Mouse (Mus musculus): ENCODE data around the gene Nog.

The Nog gene

DNA sequence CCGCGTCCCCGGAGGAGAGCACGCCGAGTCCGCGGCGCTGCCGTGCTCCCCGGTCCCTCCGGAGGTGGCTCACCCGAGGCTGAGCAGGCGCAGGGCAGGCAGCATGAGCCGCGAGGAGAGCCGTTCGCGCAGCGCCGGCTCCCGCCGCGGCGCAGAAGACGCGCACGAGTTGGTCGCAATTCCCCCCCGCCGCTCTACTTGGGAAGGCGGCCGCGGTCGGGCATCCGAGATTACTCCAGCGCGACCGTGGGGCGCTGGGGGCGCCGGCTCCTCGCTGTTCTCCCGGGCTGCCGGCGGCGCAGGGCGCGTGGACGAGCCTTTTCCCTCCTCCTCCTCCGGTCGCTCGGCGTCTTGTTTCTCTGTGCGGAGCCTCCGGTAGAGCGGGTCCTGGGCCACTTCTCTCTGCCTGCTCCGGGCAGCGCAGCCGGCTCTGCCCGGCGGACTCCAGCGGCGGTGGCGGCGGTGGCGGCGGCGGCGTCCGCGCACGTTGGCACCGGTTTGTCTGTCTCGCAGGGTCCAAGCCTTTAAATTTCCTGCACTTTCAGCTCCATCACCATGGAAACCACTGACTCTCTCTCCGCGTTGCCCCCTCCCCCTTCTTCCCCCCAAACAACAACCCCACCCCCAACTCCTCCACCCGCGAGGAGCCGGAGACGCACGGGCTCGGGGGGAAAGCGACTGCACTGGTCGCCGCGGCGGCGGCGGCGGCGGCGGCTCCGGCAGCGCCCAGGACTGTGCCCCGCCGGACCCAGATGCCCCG, at the start of gene Nog:
TSS of gene Nog (minus strand) at position 277 of the 760 bp plus-strand sequence.
- peak; percentile 6 to 30 for DNase-seq (ENCODE audit: low spot score in 2 of 2)

DNA sequence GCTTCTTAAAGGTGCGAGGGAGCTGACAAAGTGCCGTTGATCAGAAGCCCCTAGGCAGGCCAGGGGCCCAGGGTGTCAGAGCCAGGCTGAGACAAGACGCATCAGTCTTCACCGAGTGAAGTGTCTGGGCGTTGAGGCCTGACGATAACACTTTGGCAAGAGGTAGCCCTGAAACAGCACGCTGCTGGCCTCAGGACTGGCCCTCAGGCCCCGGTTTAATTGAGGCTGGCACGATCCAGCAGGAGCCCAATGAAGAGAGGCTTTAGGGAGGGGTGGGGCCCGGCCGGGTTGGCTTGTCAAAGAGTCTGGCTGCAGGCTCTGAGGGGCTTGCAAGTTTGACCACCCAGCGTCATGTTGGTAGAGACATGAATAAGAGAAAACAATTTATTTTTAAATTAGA, 38.1 kb upstream of the Nog start:
- DNase-seq (ENCODE audit: low spot score in 2 of 2) = no peak

DNA sequence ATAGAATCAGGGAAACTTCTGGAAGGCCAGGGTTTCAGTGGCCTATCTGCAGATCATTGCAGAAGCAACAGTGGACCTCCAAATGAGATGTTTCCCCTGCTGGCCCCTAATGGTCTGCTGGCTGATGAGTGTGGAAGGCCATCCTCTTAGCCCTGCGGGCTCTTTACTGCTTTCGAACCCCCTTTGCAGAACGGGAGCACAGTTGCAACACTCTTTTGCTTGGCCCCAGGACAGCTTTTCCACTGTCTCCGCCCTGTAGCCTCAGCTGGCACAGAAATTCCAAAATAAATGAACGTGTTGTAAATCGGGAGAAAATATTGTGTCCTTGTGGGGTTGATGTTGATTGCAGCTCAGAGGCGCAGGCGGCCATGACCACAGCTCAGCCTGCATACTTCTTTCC, 37.7 kb upstream of the Nog start:
- no peak for DNase-seq (ENCODE audit: low spot score in 2 of 2)

DNA sequence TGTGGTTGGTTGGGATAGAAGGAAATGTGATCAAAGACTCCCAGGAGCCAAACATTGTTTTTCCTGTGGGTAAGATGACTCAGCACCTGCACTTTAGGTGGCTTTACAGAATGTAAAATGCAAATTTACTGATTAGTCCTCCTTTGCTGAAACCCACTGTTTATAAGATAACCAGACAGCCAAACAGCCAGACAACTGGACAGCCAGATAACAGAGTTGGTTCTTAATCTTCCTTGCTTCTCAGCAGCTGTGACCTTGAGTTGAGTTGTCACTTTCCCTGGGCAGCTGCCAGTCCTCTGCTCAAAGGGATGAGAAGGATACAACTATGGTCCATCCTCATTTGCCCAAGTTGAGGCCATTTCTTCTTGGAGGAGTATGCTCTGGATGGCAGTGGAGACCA, 35.8 kb upstream of the Nog start:
- no peak for DNase-seq (ENCODE audit: low spot score in 2 of 2)

DNA sequence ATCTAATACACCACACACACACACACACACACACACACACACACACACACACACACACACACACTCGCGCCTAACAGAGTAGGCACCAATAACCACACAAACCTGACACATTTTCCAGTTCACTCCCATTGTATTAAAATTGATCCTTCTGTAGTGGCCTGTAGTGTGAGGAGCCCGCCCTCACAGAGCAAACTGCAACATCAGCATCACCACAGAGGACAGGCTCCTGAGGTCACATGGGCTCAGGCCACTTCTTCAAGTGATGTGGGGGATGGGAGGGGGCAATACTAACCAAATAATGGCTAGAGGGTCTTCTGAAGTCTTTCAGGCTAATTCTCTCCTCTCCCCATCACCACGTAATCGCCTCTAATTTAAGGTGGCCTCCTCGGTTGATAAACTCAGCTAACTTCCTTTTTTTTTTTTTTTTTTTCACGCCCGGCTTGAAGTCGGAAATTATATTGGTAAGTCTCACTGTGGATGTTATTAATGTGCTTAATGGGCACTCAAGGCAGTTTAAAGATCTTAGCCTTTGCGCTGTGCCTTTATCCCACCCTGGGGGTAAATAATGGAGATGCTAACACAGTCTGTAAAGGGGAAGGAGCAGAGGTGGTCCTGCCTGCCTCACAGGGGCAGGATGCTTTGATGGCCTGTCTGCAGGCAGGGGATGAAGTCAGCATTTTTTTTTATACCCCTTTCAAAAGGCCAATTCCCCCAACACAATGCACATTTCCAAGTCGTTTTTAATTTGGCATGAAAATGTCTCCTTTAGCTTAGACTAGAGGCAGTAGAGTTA, 25.2 kb upstream of the Nog start:
- no peak for DNase-seq (ENCODE audit: low spot score in 2 of 2)

DNA sequence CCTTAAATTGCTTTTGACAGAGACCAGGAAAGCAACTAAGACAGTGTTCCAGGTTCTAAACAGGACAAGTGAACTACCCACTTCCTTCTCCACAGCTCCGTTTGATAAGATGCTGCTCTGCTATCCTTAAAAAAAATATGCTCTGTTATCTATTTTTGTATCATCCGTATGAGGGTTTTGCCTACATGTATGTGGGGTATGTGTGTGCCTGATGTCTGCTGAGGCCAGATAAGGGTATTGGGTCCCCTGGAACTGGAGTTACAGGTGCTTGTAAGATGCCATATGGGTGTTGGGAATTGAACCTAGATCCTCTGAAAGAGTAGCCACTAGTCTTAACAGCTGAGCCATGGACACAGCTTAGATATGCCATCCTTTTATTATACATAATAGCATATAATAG, 19.6 kb upstream of the Nog start:
- no peak for DNase-seq (ENCODE audit: low spot score in 2 of 2)

DNA sequence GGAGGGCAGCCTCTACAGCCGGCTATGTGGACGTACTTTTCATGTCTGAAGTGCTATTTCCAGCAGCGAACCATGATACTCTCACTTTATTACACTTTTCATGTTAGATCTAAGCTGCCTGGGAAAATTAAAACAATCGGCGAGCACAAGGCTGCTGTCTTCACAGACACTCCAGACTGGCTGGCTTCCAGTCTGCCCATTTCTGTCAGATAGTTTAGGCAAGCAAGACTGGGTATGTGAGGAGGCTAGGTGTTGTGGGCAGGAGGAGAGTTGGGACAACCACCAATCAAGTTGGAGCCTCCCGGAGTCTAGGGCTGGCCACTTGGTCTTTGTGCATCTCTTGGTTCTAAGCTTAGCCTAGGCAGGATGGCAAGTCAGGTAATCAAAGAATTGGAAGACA, 17.5 kb upstream of the Nog start:
- no peak for DNase-seq (ENCODE audit: low spot score in 2 of 2)

DNA sequence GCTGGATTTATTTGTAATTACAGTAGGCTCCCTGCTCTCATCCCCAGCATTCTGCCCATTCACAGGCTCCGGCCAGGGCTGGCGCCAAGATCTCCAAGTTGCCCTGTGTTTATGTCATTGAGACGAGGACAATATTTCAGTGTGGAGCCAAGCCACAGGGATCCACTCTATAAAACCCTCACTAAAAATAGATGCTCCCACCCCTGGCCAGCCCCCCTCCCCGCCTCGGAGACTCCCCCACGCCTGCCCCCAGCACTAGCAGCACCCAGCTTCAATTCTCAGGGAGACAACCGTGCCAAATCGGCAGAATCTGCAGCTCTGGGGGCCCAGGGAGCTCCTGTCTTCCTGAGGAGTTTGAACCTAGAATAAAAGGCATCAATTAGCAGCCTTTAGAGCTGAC, 16.2 kb upstream of the Nog start:
- DNase-seq (ENCODE audit: low spot score in 2 of 2) = no peak

DNA sequence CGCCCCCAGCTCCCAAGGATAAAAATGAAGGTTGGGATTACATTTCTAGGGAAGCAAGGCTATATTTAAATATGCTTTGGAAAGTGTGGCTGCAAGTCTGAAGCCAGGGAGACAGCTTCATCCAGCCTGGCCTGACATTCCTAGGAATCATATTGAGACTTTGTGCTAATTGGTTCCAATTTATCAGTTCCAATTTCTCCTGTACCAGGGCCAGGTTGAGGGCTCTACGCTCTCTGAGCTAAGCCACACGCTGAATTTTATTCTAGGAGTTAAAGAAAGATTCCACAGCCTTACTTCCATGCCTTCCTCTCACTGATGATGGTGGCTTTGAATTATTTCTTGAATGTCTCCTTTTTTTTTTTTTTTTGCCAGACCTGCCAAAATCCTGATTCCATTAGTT, 15.6 kb upstream of the Nog start:
- DNase-seq (ENCODE audit: low spot score in 2 of 2) = no peak

DNA sequence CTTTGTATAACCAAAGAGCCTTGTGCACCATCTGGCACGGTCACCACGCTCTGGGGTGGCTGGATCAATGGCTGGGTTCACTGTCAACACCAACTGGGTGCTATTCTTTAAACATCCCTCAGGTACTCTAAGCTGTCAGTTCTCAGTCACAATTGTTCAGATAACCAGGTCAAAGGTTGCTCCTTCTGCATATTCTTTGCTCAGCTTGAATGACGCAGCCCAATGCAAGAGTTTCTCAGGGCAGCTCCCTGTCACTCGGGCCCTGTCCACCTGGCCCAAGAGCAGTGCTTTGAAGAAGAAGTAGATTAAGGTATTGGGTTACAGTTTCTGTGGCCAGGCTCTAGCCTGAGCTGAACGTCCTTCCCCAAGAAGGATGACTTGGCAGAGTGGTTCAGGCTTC, 12.2 kb upstream of the Nog start:
- DNase-seq (ENCODE audit: low spot score in 2 of 2) = no peak

DNA sequence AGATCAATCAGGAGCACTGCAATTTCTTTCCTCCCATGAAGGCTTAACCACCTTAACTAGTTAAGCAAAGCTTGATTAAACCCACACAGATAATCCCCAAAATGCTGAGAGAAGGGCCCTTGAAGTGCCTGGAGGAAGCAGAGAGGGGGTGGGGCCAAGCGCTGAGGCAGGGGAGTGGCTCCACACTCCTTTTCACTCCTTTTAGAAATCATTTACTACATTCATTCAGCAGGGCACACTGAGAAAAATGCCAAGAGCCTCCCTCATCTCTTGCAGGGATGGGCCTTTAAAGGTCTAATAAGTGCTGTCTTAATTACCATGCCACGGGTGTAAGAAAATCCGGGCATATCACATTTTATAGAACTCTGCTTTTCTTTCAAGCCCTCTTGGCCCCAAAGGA, 10.2 kb upstream of the Nog start:
- DNase-seq (ENCODE audit: low spot score in 2 of 2) = no peak

DNA sequence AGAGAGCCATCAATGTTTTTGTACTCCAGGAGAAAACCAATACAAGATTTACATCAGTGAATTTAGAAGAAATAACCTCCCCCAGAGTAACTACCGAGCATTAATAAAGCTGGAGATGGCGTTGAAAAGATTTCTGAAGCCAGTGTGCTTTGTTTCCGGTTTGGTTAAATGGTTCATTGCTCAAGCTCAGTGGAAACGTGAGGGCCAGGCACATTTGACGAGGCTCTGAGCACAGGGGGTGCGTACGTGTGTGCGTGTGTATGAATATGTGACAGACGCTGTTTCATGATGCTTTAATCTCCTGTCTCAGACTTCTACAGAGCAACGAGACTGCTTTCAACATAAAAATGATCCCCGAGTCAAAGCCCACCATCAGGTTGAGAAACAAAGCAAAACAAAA, 8.1 kb upstream of the Nog start:
- DNase-seq (ENCODE audit: low spot score in 2 of 2) = no peak

DNA sequence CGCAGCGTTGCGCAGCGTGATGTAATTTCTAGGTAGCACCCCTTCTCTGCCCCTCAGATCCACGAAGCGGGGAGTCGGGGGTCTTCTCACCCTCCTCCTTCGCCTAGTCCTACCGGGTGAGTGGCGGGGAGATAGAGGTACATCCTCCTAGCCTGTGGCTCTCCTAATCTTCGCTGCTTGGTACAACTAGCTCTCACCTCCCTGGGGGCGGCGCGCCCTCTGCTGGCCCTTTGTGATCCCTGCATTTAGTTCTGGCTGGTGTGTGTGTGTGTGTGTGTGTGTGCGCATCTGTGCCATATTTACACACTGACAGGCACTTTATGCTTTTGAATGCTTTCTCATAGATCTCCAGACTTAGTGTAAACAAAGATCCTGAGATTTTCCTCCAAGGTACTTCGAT, 1.3 kb upstream of the Nog start:
- peak; percentile 77 to 90 for DNase-seq (ENCODE audit: low spot score in 2 of 2)

DNA sequence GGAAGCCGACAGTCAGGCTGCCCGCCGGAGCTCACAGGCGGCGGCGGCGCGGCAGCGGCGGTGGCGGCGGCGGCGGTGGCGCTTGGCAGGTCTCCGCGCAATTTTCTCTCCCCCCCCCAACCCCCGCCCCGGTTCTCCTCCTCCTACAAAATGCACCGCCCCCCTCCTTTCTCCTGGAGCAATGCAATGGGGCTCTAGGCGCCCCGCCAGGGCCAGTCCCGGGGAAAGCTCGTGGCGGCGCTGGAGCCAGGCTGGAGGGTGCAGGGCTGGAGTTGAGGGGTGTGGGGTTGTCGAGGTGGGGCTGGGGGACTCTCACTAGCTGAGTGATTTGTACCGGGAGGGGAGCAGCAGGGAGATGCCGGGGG, 666 bp upstream of the Nog start:
- peak; percentile 20 to 47 for DNase-seq (ENCODE audit: low spot score in 2 of 2)

DNA sequence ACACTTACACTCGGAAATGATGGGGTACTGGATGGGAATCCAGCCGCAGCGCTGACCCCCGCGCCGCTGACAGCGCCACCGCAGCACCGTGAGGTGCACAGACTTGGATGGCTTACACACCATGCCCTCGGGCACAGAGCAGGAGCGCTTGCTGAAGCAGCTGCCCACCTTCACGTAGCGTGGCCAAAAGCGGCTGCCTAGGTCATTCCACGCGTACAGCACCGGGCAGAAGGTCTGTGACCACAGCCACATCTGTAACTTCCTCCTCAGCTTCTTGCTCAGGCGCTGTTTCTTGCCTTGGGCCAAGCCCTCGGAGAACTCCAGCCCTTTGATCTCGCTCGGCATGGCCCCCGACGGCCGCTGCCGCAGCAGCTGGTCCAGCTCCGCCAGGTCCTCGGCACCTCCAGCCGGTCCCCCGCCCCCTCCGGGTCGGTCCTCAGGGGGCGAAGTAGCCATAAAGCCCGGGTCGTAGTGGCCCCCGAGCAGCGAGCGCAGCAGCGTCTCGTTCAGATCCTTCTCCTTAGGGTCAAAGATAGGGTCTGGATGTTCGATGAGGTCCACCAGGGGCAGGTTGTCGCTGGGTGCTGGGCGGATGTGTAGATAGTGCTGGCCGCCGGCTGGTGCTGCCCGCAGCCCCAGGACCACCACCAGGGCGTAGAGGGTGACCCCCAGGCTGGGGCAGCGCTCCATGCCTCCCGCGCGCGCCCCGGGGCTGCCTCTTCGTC, 639 bp downstream of the Nog start:
- peak; percentile 6 to 7 for DNase-seq (ENCODE audit: low spot score in 2 of 2)

DNA sequence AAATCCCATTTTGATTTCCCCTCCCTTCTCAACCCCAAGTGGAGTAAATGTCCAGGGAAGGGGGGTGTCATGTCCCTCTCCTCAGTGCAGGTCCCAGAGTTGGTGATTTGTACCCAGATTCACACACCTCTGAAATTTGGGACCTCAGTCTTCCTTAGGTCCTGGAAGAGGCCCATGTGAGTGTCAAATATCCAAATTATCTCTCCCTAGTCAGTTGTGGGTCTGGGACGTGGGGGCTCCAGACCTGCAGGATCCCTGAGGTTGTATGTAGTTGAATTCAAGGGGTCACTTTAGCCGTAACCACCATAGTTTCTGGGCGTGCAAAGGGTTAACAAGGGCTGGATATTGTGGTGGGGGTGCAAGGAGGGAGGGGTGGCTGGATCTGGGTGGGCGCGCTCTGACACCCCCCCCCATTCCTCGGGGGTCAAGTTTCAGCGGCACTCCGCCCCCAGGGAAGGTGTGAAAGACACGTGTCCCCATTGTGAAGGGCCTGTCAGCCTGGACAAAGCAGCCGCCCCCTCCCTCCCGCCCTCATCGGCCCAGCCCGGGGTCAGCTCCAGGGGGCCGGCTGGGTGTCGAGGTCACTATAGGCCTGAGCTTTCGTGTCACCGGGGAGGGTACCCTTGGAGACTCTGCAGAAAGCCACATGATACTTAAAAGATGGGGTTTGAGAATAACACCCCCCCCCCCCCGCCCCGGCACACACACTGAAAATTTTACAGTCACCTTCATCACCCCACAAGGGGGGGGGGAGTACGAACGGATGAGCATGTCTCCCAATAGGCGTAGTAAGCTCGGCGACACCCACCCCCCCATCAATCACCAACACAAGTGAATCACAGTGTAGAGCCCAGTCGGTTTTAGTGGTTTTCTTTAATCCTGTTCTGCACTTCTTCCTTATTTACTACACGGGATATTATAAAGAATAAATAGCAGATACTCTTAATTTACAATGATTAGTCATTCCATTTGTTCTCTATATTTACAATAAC, 2.1 kb downstream of the Nog start:
- DNase-seq (ENCODE audit: low spot score in 2 of 2) = no peak

DNA sequence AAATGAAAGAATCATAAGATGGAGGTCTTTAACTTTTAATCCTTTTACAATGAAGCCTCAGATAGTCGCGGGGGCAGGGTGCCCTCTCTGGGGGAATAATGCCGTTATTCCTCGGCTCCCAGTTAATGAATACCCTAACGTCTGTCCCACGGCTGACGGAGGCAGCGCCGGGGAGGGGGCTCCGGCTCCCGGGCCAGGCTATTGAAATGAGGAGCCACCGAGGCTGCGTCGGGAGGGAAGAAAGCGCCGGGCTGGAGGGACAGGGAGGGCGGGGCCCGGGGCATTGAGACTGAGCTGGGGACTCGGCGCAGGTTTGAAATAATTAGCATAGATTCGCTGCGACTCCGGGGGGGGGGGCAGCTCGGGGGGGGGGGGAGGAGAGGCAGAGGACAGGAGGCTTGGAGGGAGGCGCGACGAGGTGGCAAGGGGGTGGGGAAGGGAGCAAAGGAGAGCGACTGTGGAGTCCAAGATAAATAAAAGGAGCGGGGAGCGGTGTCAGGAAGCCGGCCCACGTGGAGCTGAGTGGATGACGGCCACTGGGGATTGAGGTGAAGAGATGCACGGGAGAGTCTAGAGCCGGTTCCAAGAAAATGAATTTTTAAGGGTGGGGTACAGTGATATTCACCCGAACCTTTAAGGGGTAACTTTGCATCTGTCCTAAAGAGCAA, 2.9 kb downstream of the Nog start:
- no peak for DNase-seq (ENCODE audit: low spot score in 2 of 2)

DNA sequence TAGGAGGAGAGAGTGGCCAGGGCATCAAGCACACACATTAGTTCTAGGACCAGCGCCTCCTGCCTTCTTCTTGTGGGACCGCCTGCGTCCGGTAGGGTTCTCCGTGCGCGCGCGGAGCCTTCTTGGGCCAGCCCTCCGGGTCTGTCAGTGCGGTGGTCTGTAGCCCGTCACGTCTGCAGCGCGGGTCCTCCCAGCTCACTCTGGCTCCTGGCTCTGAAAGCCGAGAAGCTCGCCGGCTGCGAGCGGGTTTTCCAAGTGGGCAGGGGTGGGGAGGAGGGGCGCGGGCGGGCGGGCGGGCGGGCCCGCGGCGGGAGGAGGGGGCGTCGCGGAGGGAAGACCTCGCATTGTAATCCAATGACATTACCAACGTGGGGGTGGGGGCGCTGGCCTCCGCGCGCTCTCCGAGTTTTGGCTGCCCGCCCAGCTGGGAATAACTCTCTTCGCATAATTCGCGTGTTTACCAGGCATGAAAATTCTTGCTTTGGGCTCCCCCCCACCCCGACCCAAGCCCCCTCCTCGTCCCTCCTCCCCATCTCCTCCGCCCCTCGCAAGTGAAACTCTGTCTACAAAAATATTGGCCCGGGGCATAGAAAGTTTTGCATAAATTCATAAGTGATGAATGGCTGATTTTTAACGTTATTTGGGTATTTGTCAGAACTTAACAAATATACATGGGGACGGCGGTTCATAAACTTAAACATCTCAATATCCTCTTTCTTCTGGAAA, 3.7 kb downstream of the Nog start:
- DNase-seq (ENCODE audit: low spot score in 2 of 2) = peak in 1 of 2 experiments; percentile 8

DNA sequence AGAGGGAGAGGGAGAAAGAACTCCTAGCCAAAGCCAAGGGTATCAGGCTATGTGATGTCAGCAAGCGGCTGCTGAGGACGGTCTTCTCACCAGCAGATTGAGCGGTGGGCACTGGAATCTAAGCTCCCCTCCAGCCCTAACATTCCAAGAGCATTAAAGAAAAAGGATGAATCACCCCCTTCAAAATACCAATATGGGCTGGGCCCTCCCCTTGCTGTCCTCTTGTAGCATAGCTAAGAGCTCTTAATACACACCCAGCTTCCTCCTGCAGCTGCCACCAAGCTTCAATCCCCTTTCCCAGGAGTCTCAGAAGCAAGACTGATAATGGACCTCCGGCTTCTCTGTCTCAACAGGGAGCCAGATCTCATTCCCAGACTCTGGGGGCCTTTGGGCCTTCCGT, 4.6 kb downstream of the Nog start:
- DNase-seq (ENCODE audit: low spot score in 2 of 2) = no peak

DNA sequence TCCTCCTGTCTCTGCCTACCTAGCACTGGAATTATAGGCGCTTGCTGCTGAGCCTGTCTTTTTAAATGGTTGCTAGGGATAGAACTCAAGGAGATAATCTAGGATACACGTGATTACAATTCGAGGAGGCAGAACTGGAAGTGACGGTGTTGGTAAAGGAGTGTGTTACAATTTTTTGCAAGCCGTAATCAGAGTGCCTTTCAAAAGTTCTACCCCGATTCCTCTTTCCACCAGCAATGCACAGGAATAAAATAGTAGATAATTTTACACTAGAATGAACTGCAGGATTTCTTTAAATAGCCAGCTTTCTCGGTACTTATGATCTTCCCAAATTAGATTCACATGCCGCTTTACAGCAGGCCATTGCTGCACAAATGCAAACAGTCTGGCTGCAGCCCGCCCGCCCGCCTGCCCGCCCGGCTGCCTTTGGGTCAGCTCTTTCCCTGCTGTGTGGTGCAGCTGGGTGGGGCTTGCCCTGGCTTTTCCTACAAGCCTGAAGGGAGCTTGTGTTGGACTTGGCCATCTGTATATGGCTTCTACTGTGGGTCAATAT, 32.2 kb downstream of the Nog start:
- no peak for DNase-seq (ENCODE audit: low spot score in 2 of 2)

All from thymus, postnatal 10 days (tissue).